Mouse (Mus musculus): ENCODE measurements at regions not wholly inside any gene's neighbourhood (a gene's known extent, or its start where the extent isn't known, plus 50 kb on each side); places are given as distances from the start of the nearest gene placed in this dataset.

- TF ChIP-seq EP300 (IDR thresholded peaks at IDR 0.05) (no peak), CTCF (IDR thresholded peaks at IDR 0.05) (no peak)
Observed at GRCm38 (mm10) chr4:30315348-30315747, 1502.4 kb downstream of the Epha7 start.
